Mouse (Mus musculus): ENCODE measurements around the gene Klhl15.

DNA sequence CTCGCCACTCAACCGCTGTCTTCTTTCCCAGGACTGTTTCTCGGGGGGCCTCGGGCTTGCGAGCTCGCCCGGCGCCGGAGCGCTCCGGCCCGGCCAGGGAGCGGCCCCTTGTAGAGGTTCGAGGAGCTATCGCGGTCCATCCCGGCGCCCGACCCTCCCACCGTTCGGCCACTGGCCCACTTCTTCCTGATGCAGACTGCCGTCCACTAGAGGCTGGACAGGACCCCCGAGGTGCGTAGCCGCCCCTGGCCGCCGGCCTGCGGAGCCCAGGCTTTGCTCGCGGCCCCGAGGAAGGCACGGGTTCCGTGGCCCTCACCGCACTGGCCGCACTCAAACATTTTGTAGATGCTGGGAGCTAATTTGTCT lies 774 bp downstream of the Klhl15 start:
- no peak for TF ChIP-seq HCFC1 (IDR thresholded peaks at IDR 0.05; ENCODE audit: low read depth, low read length)
- TF ChIP-seq UBTF (IDR thresholded peaks at IDR 0.05; ENCODE audit: borderline replicate concordance, insufficient read depth, low read depth, low read length) = no peak
- no peak for TF ChIP-seq EP300 (IDR thresholded peaks at IDR 0.05; ENCODE audit: low read depth in 1 of 2, low read length in 2 of 2)
- TF ChIP-seq POLR2A (IDR thresholded peaks at IDR 0.05; ENCODE audit: control insufficient read depth in 1 of 2, insufficient read depth in 1 of 2, low read depth in 1 of 2, low read length in 2 of 2, poor library complexity in 1 of 2) = no peak

Measured in MEL (cell line).